Mouse (Mus musculus): Measurements from ENCODE around the gene Aak1.

DNA sequence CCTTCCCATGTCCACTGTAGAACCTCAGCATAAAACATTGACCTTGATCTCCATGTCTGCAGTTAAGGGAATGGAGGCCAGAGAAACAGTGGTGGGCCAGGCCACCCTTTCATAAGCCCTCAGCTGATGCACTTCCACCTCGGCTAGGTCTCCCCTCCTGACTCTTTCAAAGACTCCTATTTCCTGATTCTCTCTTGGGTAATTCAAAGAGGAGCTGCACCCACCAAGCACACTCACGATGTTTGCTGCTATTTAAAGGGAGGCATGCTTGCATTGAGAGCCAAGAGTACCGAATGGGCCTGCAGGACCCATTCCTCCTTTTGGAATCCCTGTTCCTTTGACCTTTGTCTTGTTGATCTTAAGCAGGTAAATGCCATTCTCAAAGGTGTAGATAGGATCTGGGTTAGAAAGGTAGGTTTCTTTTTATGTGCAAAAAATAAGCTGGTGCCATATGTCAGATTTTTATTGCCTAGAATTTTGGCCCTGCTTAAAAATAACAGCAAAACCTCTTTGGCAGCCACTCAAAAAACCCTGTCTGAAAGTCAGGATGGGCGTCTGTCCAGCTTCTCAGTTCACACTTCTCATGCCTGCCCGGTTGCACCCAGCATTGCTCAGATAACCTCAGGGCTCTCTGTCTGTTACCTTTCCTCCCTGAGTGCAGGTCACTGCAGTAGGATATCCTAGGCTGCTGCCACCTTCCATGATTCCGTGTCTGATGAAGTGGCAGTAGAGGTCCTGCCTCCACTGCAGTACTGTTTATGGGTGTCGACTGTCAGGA lies 68.9 kb downstream of the Aak1 start:
- TF ChIP-seq CTCF (IDR thresholded peaks at IDR 0.05; ENCODE audit: borderline replicate concordance, insufficient read depth, low read depth, low read length) (no peak), POLR2A (IDR thresholded peaks at IDR 0.05; ENCODE audit: borderline replicate concordance, insufficient read depth, low read length) (no peak)

Data from cerebellum, adult 2 months (tissue).